Mouse (Mus musculus) lung, postnatal 10 days (tissue): ENCODE measurements around the gene Sema3b.

Experiments used
- DNase-seq: peaks from one replicate; pipeline ENCODE4 v3.0.0; 2021

Sema3b gene

DNA sequence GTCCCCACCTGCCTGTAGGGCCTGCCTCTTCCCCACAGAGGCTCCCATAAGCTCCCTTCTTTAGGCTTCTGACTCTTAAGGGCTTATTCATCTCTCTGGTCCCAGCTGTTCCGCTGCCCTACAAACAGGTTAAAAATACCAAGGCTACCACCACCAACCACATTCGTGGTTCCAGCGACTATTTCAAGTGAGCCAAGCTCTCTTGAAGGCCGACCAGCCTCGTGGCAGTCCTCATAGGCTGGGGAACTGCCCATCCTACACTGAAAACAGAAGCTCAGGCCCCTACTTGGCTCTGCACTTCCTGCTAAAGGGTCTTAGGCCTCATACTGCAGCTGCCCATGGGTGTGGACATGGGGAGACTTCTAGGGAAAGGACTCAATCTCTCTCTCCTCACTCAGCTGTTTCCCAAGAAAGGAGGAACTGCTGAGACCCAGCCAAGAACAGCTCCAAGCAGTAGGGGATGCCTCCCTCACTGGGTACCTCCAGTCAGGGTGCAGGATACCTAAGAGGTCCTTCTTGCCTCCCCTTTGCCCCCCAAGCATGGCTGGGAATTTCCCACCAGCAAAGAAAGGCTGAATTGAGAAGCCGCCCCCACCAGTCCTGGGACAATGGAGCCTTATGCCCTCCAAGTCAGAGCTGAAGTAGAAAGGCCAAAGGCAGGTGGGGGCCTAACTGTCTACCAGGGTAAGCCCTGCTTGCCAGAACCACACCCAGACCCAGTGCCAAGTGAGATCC lies 2.6 kb upstream of the Sema3b start:
- no peak for DNase-seq

DNA sequence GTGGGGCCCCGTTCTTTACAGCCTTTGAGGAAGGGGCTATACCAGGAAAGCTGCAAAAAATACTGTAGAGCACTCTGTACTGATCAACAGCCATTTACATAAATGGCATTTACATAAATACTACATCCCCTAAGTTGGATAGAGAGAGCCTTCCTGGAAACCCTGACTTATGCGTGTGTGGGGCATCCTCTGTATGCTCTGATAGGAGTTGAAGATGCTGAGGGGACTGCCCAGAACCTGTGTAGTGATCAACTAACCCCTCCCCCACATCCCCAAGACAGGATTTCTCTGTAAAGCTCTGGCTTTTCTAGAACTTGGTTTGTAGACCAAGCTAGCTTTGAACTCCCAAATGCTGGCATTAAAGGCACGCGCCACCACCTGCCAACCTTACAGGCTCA lies 403 bp upstream of the Sema3b start:
- no peak for DNase-seq

DNA sequence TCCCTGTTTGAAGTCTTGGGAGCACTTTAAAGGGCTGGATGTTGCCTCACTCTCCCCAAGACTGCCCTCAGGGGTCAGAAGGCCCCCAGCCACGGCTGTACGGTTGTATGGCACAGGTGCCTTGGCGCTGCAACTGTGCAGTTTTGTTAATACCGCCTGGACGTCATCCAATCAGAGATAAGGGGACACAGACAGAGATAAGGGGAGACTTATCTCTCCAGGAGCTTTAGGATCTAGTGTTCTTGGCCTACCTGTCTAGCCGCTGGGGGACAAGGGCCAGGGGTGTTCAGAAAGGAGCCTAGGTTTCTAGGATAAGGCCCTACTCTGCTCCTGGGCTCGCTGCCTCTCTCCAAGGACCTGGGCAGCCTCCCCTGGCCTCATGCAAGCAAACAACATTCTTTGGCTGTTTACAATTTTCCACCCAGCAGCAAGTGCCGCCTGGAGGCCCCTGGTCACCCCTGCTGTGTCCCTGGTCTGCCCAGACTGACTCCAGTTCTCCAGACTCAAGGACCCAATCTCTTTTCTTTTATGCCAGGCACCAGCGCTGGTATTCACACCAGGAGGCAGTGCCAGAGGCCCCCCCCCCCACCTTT lies 1.3 kb downstream of the Sema3b start:
- no peak for DNase-seq

DNA sequence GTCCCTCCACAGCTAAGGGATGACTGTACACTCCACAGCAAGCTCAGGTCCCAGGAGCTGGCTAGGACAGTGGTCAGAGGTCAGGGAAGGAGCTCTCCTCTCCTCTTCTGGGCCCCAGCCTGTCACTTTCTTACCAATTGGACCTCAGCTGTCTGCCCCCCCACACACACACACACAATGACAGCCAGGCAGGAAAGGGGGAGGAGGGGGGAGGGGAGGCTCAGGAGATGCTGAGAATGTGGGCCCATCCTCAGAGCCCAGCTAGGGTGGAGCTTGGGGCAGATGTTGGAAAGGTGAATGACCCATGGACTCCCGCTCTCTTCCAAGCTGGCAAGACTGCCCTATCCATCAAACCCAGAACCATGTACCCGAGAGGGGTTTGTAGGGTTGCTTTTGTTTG lies 2.0 kb downstream of the Sema3b start:
- no peak for DNase-seq

- DNase-seq: peak; percentile 55
These were observed 2.4 kb downstream of the Sema3b start for GRCm38 (mm10) chr9:107606591-107606990.

GRCm38 (mm10) chr9:107605041-107605661 lies 3.9 kb downstream of the Sema3b start:
- peak; percentile 81 for DNase-seq

DNA sequence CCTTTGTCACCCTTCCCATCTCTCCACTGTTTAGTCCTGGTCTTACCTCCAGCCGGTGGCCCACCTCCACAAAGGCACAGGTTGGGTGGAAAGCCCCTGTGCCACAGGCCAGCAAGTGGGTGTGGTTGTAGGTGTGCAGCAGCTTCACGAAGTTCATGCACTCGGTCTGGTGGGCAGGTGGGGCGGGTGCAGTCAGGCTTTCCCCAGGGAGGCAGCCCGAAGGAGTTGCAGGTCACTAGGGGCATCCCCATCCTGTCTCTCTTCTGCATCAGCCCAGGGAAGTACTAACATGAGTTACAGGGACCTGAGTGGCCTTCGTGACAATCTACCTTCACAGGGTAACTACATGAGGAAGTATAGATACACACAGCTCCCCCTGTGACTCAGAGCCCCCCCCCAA lies 5.8 kb downstream of the Sema3b start:
- DNase-seq: no peak

DNA sequence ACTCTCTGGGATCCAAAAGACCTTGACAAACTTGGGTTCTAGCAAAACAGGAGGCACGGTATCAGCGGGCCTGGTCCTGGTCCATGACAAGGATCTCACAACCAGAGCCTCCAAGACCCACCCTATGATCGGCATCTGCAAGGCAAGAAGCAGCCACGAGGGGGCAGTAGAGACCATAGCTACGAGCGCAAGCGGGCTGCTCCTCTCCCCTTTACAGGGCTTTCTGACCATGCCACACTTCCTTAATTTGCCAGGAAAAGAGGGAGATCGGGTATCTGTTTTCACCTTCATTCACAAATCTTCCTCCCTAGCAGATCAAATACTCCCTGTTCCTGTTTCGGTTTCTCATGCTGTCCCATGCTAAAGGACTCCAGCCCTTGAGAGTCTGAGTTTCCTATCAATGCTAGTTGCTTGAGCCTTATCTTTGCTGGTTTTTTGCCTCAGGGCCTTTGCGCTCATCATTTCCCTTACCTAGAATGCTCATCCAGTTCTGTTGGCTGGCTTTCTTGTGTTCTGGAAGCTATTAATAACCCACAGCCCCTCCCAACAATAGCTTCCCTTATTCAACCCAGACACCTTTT lies 6.9 kb downstream of the Sema3b start:
- DNase-seq: peak; percentile 96

- DNase-seq: no peak
These were observed 7.8 kb downstream of the Sema3b start for GRCm38 (mm10) chr9:107601275-107601674.

GRCm38 (mm10) chr9:107600745-107601144 lies 8.3 kb downstream of the Sema3b start:
- peak; percentile 50 for DNase-seq

DNA sequence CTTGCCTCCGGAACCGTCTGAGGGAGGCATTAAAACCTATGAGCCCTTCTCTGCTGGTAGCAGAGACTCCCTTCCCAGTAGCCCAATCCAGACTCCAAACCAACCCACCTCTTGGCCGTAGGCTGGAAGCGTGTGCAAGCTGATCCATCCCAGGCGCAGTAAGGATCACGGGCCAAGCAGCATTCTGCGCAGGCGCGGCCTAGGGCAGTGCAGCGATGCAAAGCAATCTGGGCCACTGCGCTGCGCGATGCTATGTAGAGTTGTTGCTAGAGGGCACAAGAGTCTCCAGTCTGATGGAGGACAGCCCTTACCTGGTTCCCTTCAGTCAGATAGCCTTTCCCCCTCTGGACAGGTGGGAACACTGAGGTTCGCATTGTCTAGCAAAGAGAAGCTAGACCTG lies 9.2 kb downstream of the Sema3b start:
- DNase-seq: no peak

GRCm38 (mm10) chr9:107599433-107599832 lies 9.6 kb downstream of the Sema3b start:
- no peak for DNase-seq

GRCm38 (mm10) chr9:107598385-107598784 lies 10.6 kb downstream of the Sema3b start:
- DNase-seq: no peak

DNA sequence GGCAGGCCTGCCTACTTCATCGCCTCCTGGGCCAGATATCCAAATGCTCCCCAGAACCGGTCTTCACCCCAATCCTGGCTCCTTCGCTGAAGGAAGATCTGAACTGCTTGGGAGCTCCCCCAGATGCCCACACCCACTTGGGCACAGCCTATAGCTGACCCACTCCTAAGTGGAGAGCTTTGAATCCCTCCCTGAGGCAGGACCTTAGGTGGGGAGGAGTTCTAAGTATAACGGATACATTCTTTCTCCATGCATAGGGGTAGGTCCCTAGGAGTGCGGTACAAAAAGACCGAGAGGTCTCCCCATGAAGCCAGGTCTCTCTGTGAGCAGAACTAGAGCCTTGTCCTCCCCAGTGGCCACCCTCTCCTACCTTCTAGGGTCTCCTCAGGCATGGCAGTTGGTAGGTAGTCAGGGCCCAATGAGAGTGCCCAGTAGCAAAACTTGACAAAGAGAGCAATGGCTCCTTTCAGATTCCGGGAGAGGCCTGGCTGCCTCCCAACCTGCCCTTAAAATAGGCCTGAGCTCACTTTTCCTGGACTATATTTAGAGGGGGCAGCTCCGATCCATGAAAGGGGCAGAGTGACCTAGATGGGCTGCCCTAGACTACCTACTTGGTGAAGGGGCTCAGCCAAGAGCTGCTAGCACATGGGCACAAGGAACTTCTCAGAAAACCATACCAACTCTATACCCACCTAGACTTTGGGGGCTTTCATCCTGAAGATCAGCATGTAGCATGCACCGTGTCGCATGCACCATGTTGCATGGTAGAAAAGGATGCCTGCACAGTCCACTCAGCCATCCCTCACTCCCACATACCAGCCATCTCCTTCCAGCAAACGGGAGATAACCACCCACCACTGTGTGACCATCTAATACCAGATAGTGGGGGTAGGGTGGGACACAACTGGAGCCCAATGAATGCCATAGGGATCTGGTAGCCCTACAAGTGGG lies 12.1 kb downstream of the Sema3b start:
- DNase-seq: peak; percentile 47

DNA sequence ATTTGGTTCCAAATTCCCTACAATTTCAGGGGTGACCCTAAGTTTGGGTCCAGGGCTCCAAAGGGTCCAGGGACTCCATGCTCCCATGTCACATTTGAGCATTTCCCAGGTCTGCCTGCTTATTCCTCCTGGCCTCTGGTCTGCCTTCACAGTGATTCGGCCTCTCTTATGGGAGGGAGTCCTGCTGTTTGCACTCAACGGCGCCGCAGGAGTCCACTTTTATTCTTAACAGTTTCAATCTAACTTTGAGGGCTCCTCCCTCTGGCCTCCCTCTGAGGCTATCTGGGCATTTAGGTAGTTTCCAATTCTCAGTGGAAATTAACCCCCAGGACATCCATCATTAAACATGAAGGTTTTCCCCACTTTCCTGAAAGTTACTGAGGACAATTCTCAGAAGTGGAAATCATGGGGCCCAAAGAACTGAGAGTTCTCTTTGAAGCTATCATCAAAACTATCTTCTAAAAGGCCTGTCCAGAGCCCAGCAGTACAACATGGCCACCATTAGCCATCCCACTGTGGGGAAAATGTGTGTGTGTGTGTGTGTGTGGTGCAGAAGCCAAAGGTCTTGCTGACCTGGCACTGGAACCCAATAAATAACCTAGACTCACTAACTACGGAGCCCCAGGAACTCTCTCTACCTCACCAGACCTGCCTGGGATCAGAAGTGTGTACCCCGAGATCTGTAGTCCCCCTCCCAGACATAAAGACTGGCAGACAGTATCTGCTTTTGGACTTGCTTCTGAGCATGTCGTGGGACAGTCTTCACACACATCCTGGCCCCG lies 14.6 kb downstream of the Sema3b start:
- DNase-seq: no peak

- DNase-seq: no peak
These were observed 15.7 kb downstream of the Sema3b start for GRCm38 (mm10) chr9:107593101-107593976.

- no peak for DNase-seq
These were observed 18.3 kb downstream of the Sema3b start for GRCm38 (mm10) chr9:107590773-107591060.

GRCm38 (mm10) chr9:107590058-107590772 lies 18.8 kb downstream of the Sema3b start:
- peak; percentile 81 for DNase-seq

DNA sequence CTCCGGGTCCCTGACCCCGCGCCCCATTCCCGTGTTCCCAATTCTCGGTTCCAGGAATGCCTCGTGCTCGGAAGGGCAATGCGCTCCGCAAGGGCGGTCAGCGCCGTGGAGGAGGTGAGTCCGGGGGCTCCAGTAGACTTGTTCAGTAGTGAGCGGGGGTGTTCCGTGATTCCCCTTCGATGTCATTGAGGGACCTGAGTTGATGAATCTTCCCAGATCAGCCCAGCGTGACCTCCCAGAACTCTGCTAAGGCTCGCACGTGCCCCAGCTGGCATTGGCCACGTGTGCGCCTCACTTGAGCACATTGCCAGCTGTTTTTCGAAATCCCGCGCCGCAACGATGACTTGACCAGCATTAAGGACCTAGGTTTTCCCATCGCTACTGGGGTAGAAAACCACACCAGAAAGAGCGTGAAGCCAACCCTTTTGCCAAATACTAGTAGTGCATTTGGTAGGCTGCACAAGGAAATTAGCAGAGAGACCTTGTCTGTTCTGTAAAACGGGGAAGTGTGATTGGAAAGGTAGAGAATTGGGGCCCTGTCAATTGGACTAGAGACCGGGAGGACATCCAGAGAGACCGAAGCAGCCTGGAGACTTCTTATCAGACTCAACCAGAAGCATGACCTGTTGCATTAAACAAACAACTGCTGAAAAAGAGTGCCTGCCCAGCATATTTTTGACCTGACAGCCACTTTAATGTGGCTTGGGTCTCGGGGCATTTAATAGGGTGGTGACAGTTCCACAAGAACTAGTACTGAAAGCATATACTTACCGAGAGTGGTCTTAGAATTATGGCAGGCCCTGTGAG lies 21.0 kb downstream of the Sema3b start:
- peak; percentile 66 for DNase-seq
